Mouse (Mus musculus): Measurements from ENCODE around the gene Scaf1. TPM values are rescaled to one million over a fixed set of nuclear protein-coding genes. Genes with fewer than 3 reads are reported as not detected.
A peak's percentile ranks its signal among the peaks of the same experiment; 100 is the strongest.

Gene Scaf1
- polyA plus RNA-seq, 1 experiment from 2014 or later: 42.5 TPM

- Histone ChIP-seq H3K4me3 (ENCODE audit: low read depth, low read length) (no peak overlapping the region), H3K4me2 (no peak overlapping the region), H3K9ac (ENCODE audit: low read depth, low read length) (peak overlapping the region; percentile 22; the same call in 1 of the 2 replicates), H3K36me3 (ENCODE audit: control insufficient read depth, insufficient read depth, low read length) (peaks cover 61% of the 10 kb centered on the region), H3K9me3 (replicated peaks; ENCODE audit: control insufficient read depth, low read length) (no peaks in the 10 kb centered on the region), H3K27ac (ENCODE audit: low read depth, low read length) (no peak overlapping the region), H3K27me3 (ENCODE audit: control insufficient read depth, insufficient read depth, low read length) (no peaks in the 10 kb centered on the region), H3K4me1 (ENCODE audit: control insufficient read depth, insufficient read depth, low read length) (peaks cover 5% of the 10 kb centered on the region; the same call in 1 of the 2 replicates)
- WGBS (ENCODE audit: insufficient replicate concordance): 92% methylated on average over 38 of the region's 38 CpGs
- ATAC-seq (replicated peaks; ENCODE audit: insufficient number of reproducible peaks, low FRiP score, low TSS enrichment): no peak
Measured at GRCm38 (mm10) chr7:45048001-45048890, 32.1 kb upstream of the Scaf1 start.

GRCm38 (mm10) chr7:45047491-45047890 is 31.3 kb upstream of the Scaf1 start:
- ATAC-seq (replicated peaks; ENCODE audit: insufficient number of reproducible peaks, low FRiP score, low TSS enrichment): no peak
- Histone ChIP-seq H3K4me3 (ENCODE audit: low read depth, low read length) (no peak overlapping the region), H3K36me3 (ENCODE audit: control insufficient read depth, insufficient read depth, low read length) (peaks cover 67% of the 10 kb centered on the region), H3K9ac (ENCODE audit: low read depth, low read length) (no peak overlapping the region), H3K4me2 (no peak overlapping the region), H3K27ac (ENCODE audit: low read depth, low read length) (no peak overlapping the region), H3K9me3 (replicated peaks; ENCODE audit: control insufficient read depth, low read length) (no peaks in the 10 kb centered on the region), H3K4me1 (ENCODE audit: control insufficient read depth, insufficient read depth, low read length) (peaks cover 5% of the 10 kb centered on the region; the same call in 1 of the 2 replicates), H3K27me3 (ENCODE audit: control insufficient read depth, insufficient read depth, low read length) (no peaks in the 10 kb centered on the region)
- WGBS (ENCODE audit: insufficient replicate concordance): 93% methylated on average over 14 of the region's 14 CpGs

- H3K9ac ChIP-seq (ENCODE audit: low read depth, low read length): no peak overlapping the region
- no peaks in the 10 kb centered on the region for H3K27me3 ChIP-seq (ENCODE audit: control insufficient read depth, insufficient read depth, low read length)
- peaks cover 73% of the 10 kb centered on the region for H3K36me3 ChIP-seq (ENCODE audit: control insufficient read depth, insufficient read depth, low read length)
- 93% methylated on average over 26 of the region's 26 CpGs for WGBS (ENCODE audit: insufficient replicate concordance)
- no peak for ATAC-seq (replicated peaks; ENCODE audit: insufficient number of reproducible peaks, low FRiP score, low TSS enrichment)
- no peak overlapping the region for H3K4me3 ChIP-seq (ENCODE audit: low read depth, low read length)
- H3K4me1 ChIP-seq (ENCODE audit: control insufficient read depth, insufficient read depth, low read length): peaks cover 5% of the 10 kb centered on the region; the same call in 1 of the 2 replicates
- H3K9me3 ChIP-seq (replicated peaks; ENCODE audit: control insufficient read depth, low read length): no peaks in the 10 kb centered on the region
- no peak overlapping the region for H3K4me2 ChIP-seq
- H3K27ac ChIP-seq (ENCODE audit: low read depth, low read length): no peak overlapping the region
Measured at GRCm38 (mm10) chr7:45046853-45047350, 30.7 kb upstream of the Scaf1 start.

- Histone ChIP-seq H3K9me3 (replicated peaks; ENCODE audit: control insufficient read depth, low read length) (no peaks in the 10 kb centered on the region), H3K4me2 (no peak overlapping the region), H3K36me3 (ENCODE audit: control insufficient read depth, insufficient read depth, low read length) (peaks cover 76% of the 10 kb centered on the region), H3K4me3 (ENCODE audit: low read depth, low read length) (no peak overlapping the region), H3K27me3 (ENCODE audit: control insufficient read depth, insufficient read depth, low read length) (no peaks in the 10 kb centered on the region), H3K4me1 (ENCODE audit: control insufficient read depth, insufficient read depth, low read length) (no peaks in the 10 kb centered on the region), H3K27ac (ENCODE audit: low read depth, low read length) (no peak overlapping the region), H3K9ac (ENCODE audit: low read depth, low read length) (no peak overlapping the region)
- no peak for ATAC-seq (replicated peaks; ENCODE audit: insufficient number of reproducible peaks, low FRiP score, low TSS enrichment)
- 96% methylated on average over 22 of the region's 22 CpGs for WGBS (ENCODE audit: insufficient replicate concordance)
Measured at GRCm38 (mm10) chr7:45045741-45046140, 29.6 kb upstream of the Scaf1 start.

GRCm38 (mm10) chr7:45043307-45043706 is 27.1 kb upstream of the Scaf1 start:
- 94% methylated on average over 13 of the region's 14 CpGs for WGBS (ENCODE audit: insufficient replicate concordance)
- H3K4me1 ChIP-seq (ENCODE audit: control insufficient read depth, insufficient read depth, low read length): no peaks in the 10 kb centered on the region
- ATAC-seq (replicated peaks; ENCODE audit: insufficient number of reproducible peaks, low FRiP score, low TSS enrichment): no peak
- no peaks in the 10 kb centered on the region for H3K9me3 ChIP-seq (replicated peaks; ENCODE audit: control insufficient read depth, low read length)
- no peak overlapping the region for H3K4me2 ChIP-seq
- peaks cover 77% of the 10 kb centered on the region for H3K36me3 ChIP-seq (ENCODE audit: control insufficient read depth, insufficient read depth, low read length)
- no peak overlapping the region for H3K4me3 ChIP-seq (ENCODE audit: low read depth, low read length)
- no peak overlapping the region for H3K9ac ChIP-seq (ENCODE audit: low read depth, low read length)
- no peak overlapping the region for H3K27ac ChIP-seq (ENCODE audit: low read depth, low read length)
- H3K27me3 ChIP-seq (ENCODE audit: control insufficient read depth, insufficient read depth, low read length): no peaks in the 10 kb centered on the region

- ATAC-seq (replicated peaks; ENCODE audit: insufficient number of reproducible peaks, low FRiP score, low TSS enrichment): no peak
- Histone ChIP-seq H3K27ac (ENCODE audit: low read depth, low read length) (no peak overlapping the region), H3K27me3 (ENCODE audit: control insufficient read depth, insufficient read depth, low read length) (no peaks in the 10 kb centered on the region), H3K36me3 (ENCODE audit: control insufficient read depth, insufficient read depth, low read length) (peaks cover 76% of the 10 kb centered on the region), H3K4me2 (no peak overlapping the region), H3K9me3 (replicated peaks; ENCODE audit: control insufficient read depth, low read length) (no peaks in the 10 kb centered on the region), H3K9ac (ENCODE audit: low read depth, low read length) (no peak overlapping the region), H3K4me3 (ENCODE audit: low read depth, low read length) (no peak overlapping the region), H3K4me1 (ENCODE audit: control insufficient read depth, insufficient read depth, low read length) (no peaks in the 10 kb centered on the region)
- WGBS (ENCODE audit: insufficient replicate concordance): 85% methylated on average over 9 of the region's 9 CpGs
Measured at GRCm38 (mm10) chr7:45040851-45041250, 24.7 kb upstream of the Scaf1 start.

- Histone ChIP-seq H3K27me3 (ENCODE audit: control insufficient read depth, insufficient read depth, low read length) (no peaks in the 10 kb centered on the region), H3K36me3 (ENCODE audit: control insufficient read depth, insufficient read depth, low read length) (peaks cover 80% of the 10 kb centered on the region), H3K9ac (ENCODE audit: low read depth, low read length) (no peak overlapping the region), H3K4me2 (no peak overlapping the region), H3K4me1 (ENCODE audit: control insufficient read depth, insufficient read depth, low read length) (no peaks in the 10 kb centered on the region), H3K9me3 (replicated peaks; ENCODE audit: control insufficient read depth, low read length) (no peaks in the 10 kb centered on the region), H3K4me3 (ENCODE audit: low read depth, low read length) (no peak overlapping the region), H3K27ac (ENCODE audit: low read depth, low read length) (no peak overlapping the region)
- no peak for ATAC-seq (replicated peaks; ENCODE audit: insufficient number of reproducible peaks, low FRiP score, low TSS enrichment)
- WGBS (ENCODE audit: insufficient replicate concordance): 93% methylated on average over 9 of the region's 9 CpGs
Measured at GRCm38 (mm10) chr7:45038411-45038810, 22.2 kb upstream of the Scaf1 start.

- no peaks in the 10 kb centered on the region for H3K9me3 ChIP-seq (replicated peaks; ENCODE audit: control insufficient read depth, low read length)
- WGBS (ENCODE audit: insufficient replicate concordance): 71% methylated on average over 7 of the region's 7 CpGs
Measured at GRCm38 (mm10) chr7:45037720-45038361, 21.7 kb upstream of the Scaf1 start.

More at GRCm38 (mm10) chr7:45037720-45038361, 21.7 kb upstream of the Scaf1 start:
- Histone ChIP-seq H3K36me3 (ENCODE audit: control insufficient read depth, insufficient read depth, low read length) (peaks cover 80% of the 10 kb centered on the region), H3K4me1 (ENCODE audit: control insufficient read depth, insufficient read depth, low read length) (no peaks in the 10 kb centered on the region), H3K4me2 (no peak overlapping the region), H3K27me3 (ENCODE audit: control insufficient read depth, insufficient read depth, low read length) (no peaks in the 10 kb centered on the region), H3K27ac (ENCODE audit: low read depth, low read length) (no peak overlapping the region), H3K4me3 (ENCODE audit: low read depth, low read length) (no peak overlapping the region), H3K9ac (ENCODE audit: low read depth, low read length) (no peak overlapping the region)
- ATAC-seq (replicated peaks; ENCODE audit: insufficient number of reproducible peaks, low FRiP score, low TSS enrichment): no peak
